Mouse (Mus musculus) heart, adult 2 months (tissue): ENCODE data around the gene Gatb.

Source experiments
- CTCF ChIP-seq: fragments of 200-600 bp; IDR thresholded peaks from 2 replicates; pipeline ENCODE4 v1.8.1; 2022; ENCODE audit warnings: antibody characterized with exemption, mild to moderate bottlenecking, moderate library complexity
- EP300 ChIP-seq: fragments of 200-500 bp; IDR thresholded peaks from 2 replicates; pipeline ENCODE4 v1.6.1; 2011; ENCODE audit warnings: low read depth, low read length, control low read depth; ENCODE audit not compliant: insufficient read depth
- POLR2A ChIP-seq: fragments of 200-500 bp; IDR thresholded peaks from 2 replicates; pipeline ENCODE4 v1.6.1; 2011; ENCODE audit warnings: mild to moderate bottlenecking, low read depth, low read length, control low read depth; ENCODE audit not compliant: insufficient read depth

DNA sequence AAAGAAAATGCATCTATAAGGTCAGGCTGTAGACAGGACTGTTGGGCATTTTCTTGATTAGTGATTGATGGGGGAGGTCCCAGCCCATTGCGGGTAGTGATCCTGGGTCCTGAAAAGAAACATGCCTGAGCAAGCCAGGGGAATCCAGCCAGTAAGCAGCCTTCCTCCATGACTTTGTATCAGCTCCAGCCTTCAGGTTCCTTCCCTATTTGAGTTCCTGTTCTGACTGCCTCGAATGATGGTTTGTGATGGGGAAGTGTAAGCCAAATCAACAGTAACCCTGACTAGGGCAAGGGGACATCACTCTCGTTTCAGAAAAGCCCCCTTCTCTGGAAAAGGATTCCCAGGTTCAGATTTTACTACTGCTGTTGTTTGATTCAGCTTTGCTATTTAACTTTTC, 31.2 kb upstream of the Gatb start:
- TF ChIP-seq POLR2A (no peak), CTCF (no peak), EP300 (no peak)
